Mouse (Mus musculus): Measurements from ENCODE around the gene Casd1. TPM values are rescaled to one million over a fixed set of nuclear protein-coding genes. Genes with fewer than 3 reads are reported as not detected.
A peak's percentile ranks its signal among the peaks of the same experiment; 100 is the strongest.
"Not testable (repeated sequence)": the region's sequence is repeated elsewhere in the genome, so short reads cannot be mapped to it uniquely, and the experiment has no call there.

Casd1 gene
- total RNA-seq, 1 experiment: 12.5 TPM

- no peaks in the 10 kb centered on the region for H3K4me1 ChIP-seq (ENCODE audit: control insufficient read depth in 2 of 2, insufficient read depth in 2 of 2, low read length in 2 of 2, poor library complexity in 1 of 2)
- H3K9ac ChIP-seq (ENCODE audit: insufficient read depth, low read depth, low read length, poor library complexity, severe bottlenecking): no peak overlapping the region
- H3K9me3 ChIP-seq (ENCODE audit: control insufficient read depth, insufficient read depth, low read depth, low read length): no peaks in the 10 kb centered on the region
- no peak overlapping the region for H3K4me3 ChIP-seq (ENCODE audit: insufficient read depth in 1 of 2, low read depth in 1 of 2, low read length in 2 of 2, poor library complexity in 1 of 2, severe bottlenecking in 1 of 2)
- H3K27ac ChIP-seq (ENCODE audit: insufficient read depth, low read depth, low read length, poor library complexity, severe bottlenecking): no peak overlapping the region
- H3K36me3 ChIP-seq (ENCODE audit: control insufficient read depth, insufficient read depth, low read length, poor library complexity, severe bottlenecking): no peaks in the 10 kb centered on the region
- TF ChIP-seq ZNF384 (IDR thresholded peaks at IDR 0.05; ENCODE audit: low read depth, low read length): no peak
- TF ChIP-seq ZC3H11A (IDR thresholded peaks at IDR 0.05; ENCODE audit: borderline replicate concordance, low read depth, low read length): no peak
- TF ChIP-seq HCFC1 (IDR thresholded peaks at IDR 0.05; ENCODE audit: borderline replicate concordance, insufficient read depth, low read length): no peak
- TF ChIP-seq MAFK (IDR thresholded peaks at IDR 0.05; ENCODE audit: insufficient read depth, low read depth, low read length): no peak
- TF ChIP-seq CHD2 (IDR thresholded peaks at IDR 0.05; ENCODE audit: low read depth, low read length): no peak
- in situ Hi-C loops (cut with MboI; ENCODE audit: low sequenced_read_pairs in 2 of 2, unreplicated experiment in 2 of 2): no loop called here
- no peak for DNase-seq (ENCODE audit: low read depth, low spot score)
These were observed 34.2 kb downstream of the Casd1 start for GRCm38 (mm10) chr6:4634804-4635203.

- in situ Hi-C loops (cut with MboI; ENCODE audit: low sequenced_read_pairs in 2 of 2, unreplicated experiment in 2 of 2): no loop called here
- Histone ChIP-seq H3K36me3 (ENCODE audit: control insufficient read depth, insufficient read depth, low read length, poor library complexity, severe bottlenecking) (no peaks in the 10 kb centered on the region), H3K4me3 (ENCODE audit: insufficient read depth in 1 of 2, low read depth in 1 of 2, low read length in 2 of 2, poor library complexity in 1 of 2, severe bottlenecking in 1 of 2) (no peak overlapping the region), H3K9ac (ENCODE audit: insufficient read depth, low read depth, low read length, poor library complexity, severe bottlenecking) (no peak overlapping the region), H3K27ac (ENCODE audit: insufficient read depth, low read depth, low read length, poor library complexity, severe bottlenecking) (no peak overlapping the region), H3K4me1 (ENCODE audit: control insufficient read depth in 2 of 2, insufficient read depth in 2 of 2, low read length in 2 of 2, poor library complexity in 1 of 2) (no peaks in the 10 kb centered on the region), H3K9me3 (ENCODE audit: control insufficient read depth, insufficient read depth, low read depth, low read length) (no peaks in the 10 kb centered on the region)
- DNase-seq (ENCODE audit: low read depth, low spot score): no peak
- TF ChIP-seq MAFK (IDR thresholded peaks at IDR 0.05; ENCODE audit: insufficient read depth, low read depth, low read length): no peak
- TF ChIP-seq HCFC1 (IDR thresholded peaks at IDR 0.05; ENCODE audit: borderline replicate concordance, insufficient read depth, low read length): no peak
- no peak for TF ChIP-seq ZC3H11A (IDR thresholded peaks at IDR 0.05; ENCODE audit: borderline replicate concordance, low read depth, low read length)
- TF ChIP-seq ZNF384 (IDR thresholded peaks at IDR 0.05; ENCODE audit: low read depth, low read length): no peak
- TF ChIP-seq CHD2 (IDR thresholded peaks at IDR 0.05; ENCODE audit: low read depth, low read length): no peak
These were observed 41.4 kb downstream of the Casd1 start for GRCm38 (mm10) chr6:4642068-4642467.

DNA sequence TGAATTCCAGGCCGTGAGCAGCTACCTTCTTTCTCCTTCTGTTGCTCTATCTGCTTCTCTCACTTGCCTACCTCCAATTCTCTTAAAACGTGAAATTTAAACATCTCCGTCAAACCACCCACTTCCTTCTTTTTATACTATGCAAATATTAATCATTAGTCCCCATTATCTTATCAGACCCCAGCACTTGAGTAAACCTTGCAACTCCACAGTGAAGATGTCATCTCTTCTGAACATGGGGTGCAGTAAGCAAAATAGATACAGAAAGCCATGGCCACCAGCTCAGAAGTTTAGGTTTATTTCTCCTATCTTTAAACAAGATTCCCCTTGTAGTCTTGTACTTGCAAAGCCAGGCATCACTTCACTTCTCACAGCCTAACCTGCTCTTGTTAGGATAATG lies 46.7 kb downstream of the Casd1 start:
- in situ Hi-C loops (cut with MboI; ENCODE audit: low sequenced_read_pairs in 2 of 2, unreplicated experiment in 2 of 2): no loop called here
- H3K36me3 ChIP-seq (ENCODE audit: control insufficient read depth, insufficient read depth, low read length, poor library complexity, severe bottlenecking): no peaks in the 10 kb centered on the region

DNA sequence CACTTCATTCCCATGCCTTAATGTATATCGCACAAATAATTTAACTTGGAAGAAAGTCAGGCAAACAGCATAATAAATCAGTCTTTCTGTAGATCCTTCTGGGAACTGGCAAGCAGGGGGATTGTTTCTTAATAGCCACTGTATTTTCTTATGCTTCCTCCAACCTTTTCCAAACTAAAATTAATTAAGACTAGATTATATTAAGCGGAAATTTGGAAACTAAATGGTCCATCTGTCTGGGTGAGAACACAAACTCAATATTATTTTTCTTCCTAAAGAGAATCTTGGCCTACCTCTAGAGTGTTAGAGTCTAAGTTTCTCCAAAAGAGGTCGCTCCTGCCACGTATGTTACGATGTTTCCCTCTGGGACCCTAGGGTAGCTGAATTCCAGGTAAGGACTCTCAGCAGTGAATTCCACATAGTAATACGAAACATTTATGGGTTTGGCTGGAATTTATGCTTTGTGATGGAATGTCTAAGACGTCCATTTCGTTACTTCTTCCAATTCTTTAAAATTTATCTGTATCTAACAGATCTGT lies 52.0 kb downstream of the Casd1 start:
- H3K36me3 ChIP-seq (ENCODE audit: control insufficient read depth, insufficient read depth, low read length, poor library complexity, severe bottlenecking): no peaks in the 10 kb centered on the region
- peak; percentile 61 for DNase-seq (ENCODE audit: low read depth, low spot score)

More for the DNA sequence above, 46.7 kb downstream of the Casd1 start:
- Histone ChIP-seq H3K9me3 (ENCODE audit: control insufficient read depth, insufficient read depth, low read depth, low read length) (no peaks in the 10 kb centered on the region), H3K9ac (ENCODE audit: insufficient read depth, low read depth, low read length, poor library complexity, severe bottlenecking) (no peak overlapping the region), H3K4me3 (ENCODE audit: insufficient read depth in 1 of 2, low read depth in 1 of 2, low read length in 2 of 2, poor library complexity in 1 of 2, severe bottlenecking in 1 of 2) (no peak overlapping the region), H3K4me1 (ENCODE audit: control insufficient read depth in 2 of 2, insufficient read depth in 2 of 2, low read length in 2 of 2, poor library complexity in 1 of 2) (no peaks in the 10 kb centered on the region), H3K27ac (ENCODE audit: insufficient read depth, low read depth, low read length, poor library complexity, severe bottlenecking) (no peak overlapping the region)
- TF ChIP-seq ZNF384 (IDR thresholded peaks at IDR 0.05; ENCODE audit: low read depth, low read length) (no peak), ZC3H11A (IDR thresholded peaks at IDR 0.05; ENCODE audit: borderline replicate concordance, low read depth, low read length) (no peak), HCFC1 (IDR thresholded peaks at IDR 0.05; ENCODE audit: borderline replicate concordance, insufficient read depth, low read length) (no peak), MAFK (IDR thresholded peaks at IDR 0.05; ENCODE audit: insufficient read depth, low read depth, low read length) (no peak), CHD2 (IDR thresholded peaks at IDR 0.05; ENCODE audit: low read depth, low read length) (no peak)
- DNase-seq (ENCODE audit: low read depth, low spot score): no peak

DNA sequence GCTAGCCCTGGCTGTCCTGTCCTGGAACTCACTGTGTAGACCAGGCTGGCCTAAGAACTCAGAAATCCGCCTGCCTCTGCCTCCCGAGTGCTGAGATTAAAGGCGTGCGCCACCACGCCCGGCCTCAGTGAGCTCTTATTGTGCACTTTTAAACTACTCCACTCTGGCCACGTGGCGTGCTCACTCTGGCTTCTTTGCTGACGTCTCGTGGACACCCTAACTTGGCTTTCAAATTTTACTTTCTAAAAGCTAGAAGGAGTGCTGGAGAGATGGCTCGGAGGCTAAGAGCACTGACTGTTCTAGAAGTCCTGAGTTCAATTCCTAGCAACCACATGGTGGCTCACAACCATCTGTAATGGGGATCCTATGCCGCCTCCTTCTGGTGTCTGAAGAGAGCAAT lies 53.1 kb downstream of the Casd1 start:
- H3K4me3 ChIP-seq (ENCODE audit: insufficient read depth in 1 of 2, low read depth in 1 of 2, low read length in 2 of 2, poor library complexity in 1 of 2, severe bottlenecking in 1 of 2); H3K36me3 ChIP-seq (ENCODE audit: control insufficient read depth, insufficient read depth, low read length, poor library complexity, severe bottlenecking); H3K4me1 ChIP-seq (ENCODE audit: control insufficient read depth in 2 of 2, insufficient read depth in 2 of 2, low read length in 2 of 2, poor library complexity in 1 of 2); H3K27ac ChIP-seq (ENCODE audit: insufficient read depth, low read depth, low read length, poor library complexity, severe bottlenecking); H3K9me3 ChIP-seq (ENCODE audit: control insufficient read depth, insufficient read depth, low read depth, low read length); DNase-seq (ENCODE audit: low read depth, low spot score): not testable (repeated sequence)
- in situ Hi-C loops (cut with MboI; ENCODE audit: low sequenced_read_pairs in 2 of 2, unreplicated experiment in 2 of 2): loop anchor here (5.0 to 25.0 kb wide), 3 partner anchors 729 to 934 kb away; partner anchors contain the start of gene Asb4 (in 2 of the 2)
- peak overlapping the region; percentile 50; the same call in 1 of the 2 replicates for H3K9ac ChIP-seq (ENCODE audit: insufficient read depth, low read depth, low read length, poor library complexity, severe bottlenecking)

More for the DNA sequence above, 52.0 kb downstream of the Casd1 start:
- Histone ChIP-seq H3K9me3 (ENCODE audit: control insufficient read depth, insufficient read depth, low read depth, low read length) (no peaks in the 10 kb centered on the region), H3K4me1 (ENCODE audit: control insufficient read depth in 2 of 2, insufficient read depth in 2 of 2, low read length in 2 of 2, poor library complexity in 1 of 2) (peaks cover 0 to 1% of the 10 kb centered on the region in 2 experiments; a peak in 1 of 4 replicates), H3K27ac (ENCODE audit: insufficient read depth, low read depth, low read length, poor library complexity, severe bottlenecking) (no peak overlapping the region), H3K9ac (ENCODE audit: insufficient read depth, low read depth, low read length, poor library complexity, severe bottlenecking) (no peak overlapping the region), H3K4me3 (ENCODE audit: insufficient read depth in 1 of 2, low read depth in 1 of 2, low read length in 2 of 2, poor library complexity in 1 of 2, severe bottlenecking in 1 of 2) (peak overlapping the region in 1 of 2 experiments; percentile 24; a peak in 1 of 4 replicates)
- TF ChIP-seq CHD2 (IDR thresholded peaks at IDR 0.05; ENCODE audit: low read depth, low read length): no peak
- peak; percentile 90 for TF ChIP-seq ZC3H11A (IDR thresholded peaks at IDR 0.05; ENCODE audit: borderline replicate concordance, low read depth, low read length)
- in situ Hi-C loops (cut with MboI; ENCODE audit: low sequenced_read_pairs in 2 of 2, unreplicated experiment in 2 of 2): loop anchor here (5.0 to 25.0 kb wide), 3 partner anchors 730 to 935 kb away; partner anchors contain the start of gene Asb4 (in 2 of the 2)

Measured in ES-E14 (cell line).